Mouse (Mus musculus): ENCODE measurements around the gene Cd209g. TPM values are rescaled to one million over a fixed set of nuclear protein-coding genes. Genes with fewer than 3 reads are reported as not detected.
"Not testable (repeated sequence)": the region's sequence is repeated elsewhere in the genome, so short reads cannot be mapped to it uniquely, and the experiment has no call there.

The Cd209g gene
- total RNA-seq (2014; fragmentation: Nextera tagmentation) (not detected in 2 replicates), total RNA-seq (2017) (0.05 and 0.06 TPM in 2 replicates), polyA plus RNA-seq (2012) (not detected in 2 replicates)

DNA sequence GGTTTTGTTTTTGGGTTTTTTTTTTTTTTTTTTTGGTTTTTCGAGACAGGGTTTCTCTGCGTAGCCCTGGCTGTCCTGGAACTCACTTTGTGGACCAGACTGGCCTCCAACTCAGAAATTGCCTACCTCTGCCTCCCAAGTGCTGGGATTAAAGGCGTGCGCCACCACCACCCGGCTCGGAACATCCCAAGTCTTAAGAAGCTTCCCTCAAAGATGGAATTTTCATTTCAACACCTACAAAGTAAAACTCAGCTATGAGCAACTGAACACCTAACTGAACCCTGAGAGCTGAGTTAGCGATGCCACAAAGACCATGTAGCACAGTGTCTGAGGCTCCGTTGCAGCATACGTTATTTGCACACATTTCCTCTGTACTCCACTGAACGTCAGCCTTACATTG lies at the start of gene Cd209g:
Cd209g (plus strand) TSS at position 301 of the 400 bp plus-strand sequence.
- DNase-seq (ENCODE audit: low spot score) (no peak), ATAC-seq (ENCODE audit: extremely low read depth, insufficient number of reproducible peaks, low FRiP score, poor library complexity, severe bottlenecking) (no peak)
- no peaks in the 10 kb centered on the region for H3K4me1 ChIP-seq (ENCODE audit: insufficient read depth, low read depth, low read length)
- H3K36me3 ChIP-seq (replicated peaks), result no peaks in the 10 kb centered on the region
- no peaks in the 10 kb centered on the region for H3K9me3 ChIP-seq (replicated peaks)
- TF ChIP-seq POLR2AphosphoS5 (IDR thresholded peaks at IDR 0.05; ENCODE audit: insufficient replicate concordance, low read depth, low read length), result no peak
- TF ChIP-seq CTCF (IDR thresholded peaks at IDR 0.05; ENCODE audit: low read depth, low read length), result no peak
- no peak for TF ChIP-seq GATA1 (IDR thresholded peaks at IDR 0.05; ENCODE audit: borderline replicate concordance, low read length)
- no peaks in the 10 kb centered on the region; the same call in 1 of the 2 replicates for H3K27me3 ChIP-seq (ENCODE audit: insufficient read depth, low read length)
- H3K4me3 ChIP-seq (ENCODE audit: low read depth, low read length), result no peak within 1 kb of the TSS

DNA sequence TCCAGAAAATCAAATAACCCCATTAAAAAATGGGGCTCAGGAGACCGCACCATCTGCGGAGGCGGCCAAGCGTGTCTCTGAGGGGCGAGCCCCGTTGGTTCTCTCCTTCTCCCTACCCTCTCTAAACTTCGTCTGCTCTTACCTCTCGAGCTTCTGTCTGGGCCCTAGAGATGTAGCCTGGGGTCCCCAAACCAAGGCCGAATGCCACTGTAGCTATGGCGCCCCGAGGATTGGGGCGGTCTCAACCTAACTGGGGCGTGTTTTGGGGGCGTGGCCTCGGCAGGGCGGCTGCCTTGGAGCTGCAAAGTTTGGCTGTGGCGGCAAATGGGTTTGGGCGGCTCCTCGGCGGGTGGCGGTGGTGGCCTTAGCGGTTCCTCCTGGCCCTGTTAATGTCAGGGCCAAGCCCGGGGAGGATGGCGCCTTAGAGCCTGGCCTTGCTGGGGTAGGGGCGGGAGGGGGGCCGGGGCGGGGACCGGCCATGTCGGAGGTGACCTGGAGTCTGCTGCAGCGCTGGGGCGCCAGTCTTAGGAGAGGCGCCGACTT lies 46.6 kb upstream of the Cd209g start:
- H3K27me3 ChIP-seq (ENCODE audit: insufficient read depth, low read length); H3K4me3 ChIP-seq (ENCODE audit: low read depth, low read length); H3K36me3 ChIP-seq (replicated peaks); H3K9me3 ChIP-seq (replicated peaks); DNase-seq (ENCODE audit: low spot score); H3K4me1 ChIP-seq (ENCODE audit: insufficient read depth, low read depth, low read length): not testable (repeated sequence)
- ATAC-seq (ENCODE audit: extremely low read depth, insufficient number of reproducible peaks, low FRiP score, poor library complexity, severe bottlenecking), result peak; percentile 66

DNA sequence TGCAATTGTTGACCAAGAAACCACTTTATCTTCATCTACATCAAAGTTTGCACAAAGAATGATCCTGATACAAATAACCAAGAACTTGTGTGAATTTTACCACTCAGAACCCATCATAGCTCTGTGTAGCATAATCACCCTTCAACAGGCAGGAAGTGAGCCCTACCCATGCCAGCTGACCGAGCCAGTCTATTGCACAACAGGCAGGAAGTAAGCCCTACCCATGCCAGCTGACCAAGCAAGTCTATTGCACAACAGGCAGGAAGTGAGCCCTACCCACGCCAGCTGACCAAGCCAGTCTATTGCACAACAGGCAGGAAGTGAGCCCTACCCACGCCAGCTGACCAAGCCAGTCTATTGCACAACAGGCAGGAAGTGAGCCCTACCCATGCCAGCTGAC lies 45.4 kb upstream of the Cd209g start:
- not testable (repeated sequence) for H3K36me3 ChIP-seq (replicated peaks); H3K4me1 ChIP-seq (ENCODE audit: insufficient read depth, low read depth, low read length); ATAC-seq (ENCODE audit: extremely low read depth, insufficient number of reproducible peaks, low FRiP score, poor library complexity, severe bottlenecking); H3K27me3 ChIP-seq (ENCODE audit: insufficient read depth, low read length); H3K4me3 ChIP-seq (ENCODE audit: low read depth, low read length); H3K9me3 ChIP-seq (replicated peaks); DNase-seq (ENCODE audit: low spot score)

DNA sequence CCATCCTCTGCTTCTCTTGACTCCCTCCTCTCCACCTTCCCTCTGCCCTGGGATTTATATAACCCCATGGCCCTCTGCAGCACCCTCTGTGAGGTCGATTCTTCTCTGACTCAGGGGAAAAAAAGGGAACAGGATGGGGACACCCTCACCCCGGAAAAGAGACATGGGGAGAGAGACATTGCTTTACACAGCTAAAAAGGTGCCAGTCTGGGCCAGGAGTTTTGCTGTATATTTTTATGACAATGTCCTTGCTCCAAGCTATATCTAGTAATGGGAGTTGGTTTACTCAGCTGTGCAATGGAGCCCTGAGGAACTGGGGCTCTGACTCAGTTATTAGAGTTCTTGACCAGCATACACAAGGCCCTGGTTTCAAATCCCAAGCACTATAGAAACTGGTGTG lies 28.2 kb upstream of the Cd209g start, which contains the start of gene Cd209f:
Cd209f (minus strand) TSS at position 101 of the 400 bp plus-strand sequence.
- not testable (repeated sequence) for H3K4me3 ChIP-seq (ENCODE audit: low read depth, low read length); H3K4me1 ChIP-seq (ENCODE audit: insufficient read depth, low read depth, low read length); H3K9me3 ChIP-seq (replicated peaks); H3K36me3 ChIP-seq (replicated peaks); H3K27me3 ChIP-seq (ENCODE audit: insufficient read depth, low read length); DNase-seq (ENCODE audit: low spot score); ATAC-seq (ENCODE audit: extremely low read depth, insufficient number of reproducible peaks, low FRiP score, poor library complexity, severe bottlenecking)

DNA sequence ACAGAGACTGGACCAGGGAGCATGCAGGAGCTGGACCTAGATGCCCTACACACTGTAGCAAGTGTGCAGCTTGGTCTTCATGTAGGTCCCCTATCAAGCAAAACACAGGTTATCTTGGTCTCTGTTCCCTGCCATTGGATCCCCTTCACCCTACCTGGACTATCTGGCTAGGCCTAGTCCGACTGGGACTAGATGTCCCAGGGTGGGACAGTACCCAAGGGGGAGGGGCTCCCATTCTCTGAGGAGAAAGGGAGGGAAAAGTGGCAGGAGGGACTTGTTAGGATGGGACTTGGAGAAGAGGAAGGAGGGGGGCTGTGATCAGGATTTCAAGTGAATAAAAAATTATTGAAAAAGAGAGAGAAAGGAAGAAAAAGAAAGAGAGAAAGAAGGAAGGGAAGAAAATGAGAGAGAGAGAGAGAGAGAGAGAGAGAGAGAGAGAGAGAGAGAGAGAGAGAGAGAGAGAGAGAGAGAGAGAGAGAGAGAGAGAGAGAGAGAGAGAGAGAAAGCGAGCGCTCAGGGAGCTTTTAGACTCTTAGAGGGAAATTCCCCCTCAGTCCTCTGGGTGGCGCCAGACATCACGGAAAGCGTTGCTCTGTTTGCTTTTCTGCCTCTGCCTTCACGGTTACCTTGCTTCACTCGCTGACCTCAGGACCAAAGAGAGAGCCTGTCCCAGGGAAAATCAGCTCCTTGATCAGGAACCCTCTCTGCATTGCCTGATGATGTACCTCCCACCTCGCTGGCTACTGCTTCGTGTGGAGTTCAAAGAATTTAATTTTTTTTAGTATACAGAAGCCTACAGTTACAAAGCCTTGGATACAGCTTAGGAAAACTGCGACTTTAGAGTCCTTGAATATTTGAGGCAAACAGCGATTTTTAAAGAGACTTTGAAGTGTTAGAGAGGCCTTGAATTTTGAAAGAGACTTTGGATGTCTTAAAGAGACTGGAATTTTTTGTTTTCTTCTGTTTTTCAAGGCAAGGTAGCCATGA lies 6.1 kb downstream of the Cd209g start:
- H3K36me3 ChIP-seq (replicated peaks), result no peaks in the 10 kb centered on the region
- H3K4me3 ChIP-seq (ENCODE audit: low read depth, low read length), result no peak overlapping the region
- no peaks in the 10 kb centered on the region for H3K9me3 ChIP-seq (replicated peaks)
- peaks cover 3% of the 10 kb centered on the region for H3K27me3 ChIP-seq (ENCODE audit: insufficient read depth, low read length)
- ATAC-seq (ENCODE audit: extremely low read depth, insufficient number of reproducible peaks, low FRiP score, poor library complexity, severe bottlenecking) (peak; percentile 57; the same call in 1 of the 2 replicates), DNase-seq (ENCODE audit: low spot score) (peak; percentile 17)
- peaks cover 2% of the 10 kb centered on the region; the same call in 1 of the 2 replicates for H3K4me1 ChIP-seq (ENCODE audit: insufficient read depth, low read depth, low read length)
- no peak for TF ChIP-seq GATA2 (IDR thresholded peaks at IDR 0.05; ENCODE audit: borderline replicate concordance, low read depth, low read length)
- peak; percentile 42; the same call in 1 of the 2 replicates for TF ChIP-seq CTCF (IDR thresholded peaks at IDR 0.05; ENCODE audit: low read depth, low read length)

DNA sequence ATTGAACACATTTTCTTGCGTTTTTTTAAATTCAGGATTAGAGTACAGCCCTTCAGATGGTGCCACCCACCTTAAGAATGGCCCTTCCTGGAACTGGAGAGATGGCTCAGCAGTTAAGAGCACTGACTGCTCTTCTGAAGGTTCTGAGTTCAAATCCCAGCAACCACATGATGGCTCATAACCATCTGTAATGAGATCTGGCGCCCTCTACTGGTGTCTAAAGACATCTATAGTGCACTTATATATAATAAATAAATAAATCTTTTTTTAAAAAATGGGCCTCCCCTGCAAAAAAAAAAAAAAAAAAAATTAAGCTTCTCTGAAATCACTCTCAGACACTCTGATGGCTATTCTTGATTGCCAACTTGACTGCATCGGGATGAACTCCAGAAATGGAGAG lies 7.8 kb downstream of the Cd209g start:
- Histone ChIP-seq H3K4me3 (ENCODE audit: low read depth, low read length) (no peak overlapping the region), H3K36me3 (replicated peaks) (no peaks in the 10 kb centered on the region), H3K9me3 (replicated peaks) (no peaks in the 10 kb centered on the region), H3K4me1 (ENCODE audit: insufficient read depth, low read depth, low read length) (peaks cover 2% of the 10 kb centered on the region; the same call in 1 of the 2 replicates), H3K27me3 (ENCODE audit: insufficient read depth, low read length) (peaks cover 7% of the 10 kb centered on the region)
- no peak for ATAC-seq (ENCODE audit: extremely low read depth, insufficient number of reproducible peaks, low FRiP score, poor library complexity, severe bottlenecking)
- TF ChIP-seq GATA1 (IDR thresholded peaks at IDR 0.05; ENCODE audit: borderline replicate concordance, low read length) (no peak), POLR2AphosphoS5 (IDR thresholded peaks at IDR 0.05; ENCODE audit: insufficient replicate concordance, low read depth, low read length) (no peak), GATA2 (IDR thresholded peaks at IDR 0.05; ENCODE audit: borderline replicate concordance, low read depth, low read length) (no peak), CTCF (IDR thresholded peaks at IDR 0.05; ENCODE audit: low read depth, low read length) (no peak), TAL1 (conservative IDR thresholded peaks at IDR 0.05; ENCODE audit: low read depth, low read length) (no peak)
- DNase-seq (ENCODE audit: low spot score), result no peak

DNA sequence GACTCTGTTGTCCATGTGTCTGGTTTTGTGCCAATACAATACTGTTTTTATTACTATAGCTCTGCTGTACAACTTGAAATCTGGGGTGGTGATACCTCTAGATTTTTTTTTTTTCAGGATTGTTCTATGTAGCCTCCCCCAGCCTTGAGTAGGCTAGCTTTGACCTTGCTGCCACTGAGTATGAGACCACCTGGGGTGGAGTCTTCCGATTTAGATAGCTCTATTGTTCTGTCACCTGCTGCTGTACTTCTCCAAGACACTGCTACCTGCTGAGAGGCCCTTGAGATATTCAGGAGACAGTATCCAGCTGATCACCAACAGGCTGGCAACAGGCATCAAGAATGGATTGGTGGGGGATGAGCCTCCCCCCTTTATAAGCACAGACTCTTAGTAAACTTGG lies 13.4 kb downstream of the Cd209g start:
- no peak for ATAC-seq (ENCODE audit: extremely low read depth, insufficient number of reproducible peaks, low FRiP score, poor library complexity, severe bottlenecking)
- TF ChIP-seq TAL1 (conservative IDR thresholded peaks at IDR 0.05; ENCODE audit: low read depth, low read length) (no peak), GATA1 (IDR thresholded peaks at IDR 0.05; ENCODE audit: borderline replicate concordance, low read length) (no peak), CTCF (IDR thresholded peaks at IDR 0.05; ENCODE audit: low read depth, low read length) (no peak), GATA2 (IDR thresholded peaks at IDR 0.05; ENCODE audit: borderline replicate concordance, low read depth, low read length) (no peak), POLR2AphosphoS5 (IDR thresholded peaks at IDR 0.05; ENCODE audit: insufficient replicate concordance, low read depth, low read length) (no peak)
- no peak for DNase-seq (ENCODE audit: low spot score)
- peaks cover 7% of the 10 kb centered on the region for H3K27me3 ChIP-seq (ENCODE audit: insufficient read depth, low read length)
- no peaks in the 10 kb centered on the region for H3K4me1 ChIP-seq (ENCODE audit: insufficient read depth, low read depth, low read length)
- H3K36me3 ChIP-seq (replicated peaks), result no peaks in the 10 kb centered on the region
- no peaks in the 10 kb centered on the region for H3K9me3 ChIP-seq (replicated peaks)
- no peak overlapping the region for H3K4me3 ChIP-seq (ENCODE audit: low read depth, low read length)

Data from G1E (cell line).